Mouse (Mus musculus): ENCODE measurements around the gene Cbx2. TPM values are rescaled to one million over a fixed set of nuclear protein-coding genes. Genes with fewer than 3 reads are reported as not detected.

Gene Cbx2
- polyA plus RNA-seq, 1 experiment from 2014 or later, result 44.4 TPM

DNA sequence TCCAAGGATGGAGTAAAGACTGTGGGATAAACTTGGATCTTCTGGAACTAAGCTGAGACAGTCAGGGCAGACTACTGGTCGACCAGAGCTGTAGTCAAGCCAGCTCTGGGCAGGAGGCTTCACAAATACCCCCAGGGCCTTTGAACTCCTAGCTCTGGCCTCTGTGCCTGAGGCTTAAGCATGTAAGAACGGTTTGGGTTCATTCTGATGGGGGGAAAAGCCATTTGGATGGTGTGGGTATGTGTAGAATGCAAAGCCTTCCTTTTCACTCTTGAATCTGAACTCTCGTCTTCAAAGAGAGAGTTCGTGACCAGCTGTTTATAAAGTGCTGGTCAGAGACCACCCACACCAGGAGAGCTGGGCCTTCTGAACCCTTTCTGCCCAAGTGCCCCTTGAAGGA lies 55.0 kb downstream of the Cbx2 start:
- Histone ChIP-seq H3K27me3 (ENCODE audit: control insufficient read depth, insufficient read depth, low read length) (peaks cover 34% of the 10 kb centered on the region), H3K27ac (ENCODE audit: low read depth, low read length) (no peak overlapping the region), H3K4me3 (ENCODE audit: low read depth, low read length) (no peak overlapping the region), H3K4me1 (replicated peaks; ENCODE audit: control insufficient read depth, insufficient read depth, low read length) (peaks cover 26% of the 10 kb centered on the region), H3K36me3 (ENCODE audit: control insufficient read depth, insufficient read depth, low read length) (no peaks in the 10 kb centered on the region; the same call in 1 of the 2 replicates), H3K9ac (ENCODE audit: low read depth, low read length) (no peak overlapping the region), H3K9me3 (ENCODE audit: control insufficient read depth, low read length) (no peaks in the 10 kb centered on the region), H3K4me2 (replicated peaks; ENCODE audit: low read depth, low read length) (no peak overlapping the region)
- DNase-seq (ENCODE audit: low spot score), result no peak
- WGBS, result 80% methylated on average over 4 of the region's 4 CpGs
- no peak for ATAC-seq (ENCODE audit: low FRiP score)

GRCm38 (mm10) chr11:119078691-119079444 lies 56.1 kb downstream of the Cbx2 start:
- 2% methylated on average over 20 of the region's 27 CpGs for WGBS
- peaks cover 45% of the 10 kb centered on the region for H3K27me3 ChIP-seq (ENCODE audit: control insufficient read depth, insufficient read depth, low read length)
- no peaks in the 10 kb centered on the region; the same call in 1 of the 2 replicates for H3K36me3 ChIP-seq (ENCODE audit: control insufficient read depth, insufficient read depth, low read length)
- no peaks in the 10 kb centered on the region for H3K9me3 ChIP-seq (ENCODE audit: control insufficient read depth, low read length)
- peaks cover 37% of the 10 kb centered on the region for H3K4me1 ChIP-seq (replicated peaks; ENCODE audit: control insufficient read depth, insufficient read depth, low read length)
- no peak overlapping the region for H3K9ac ChIP-seq (ENCODE audit: low read depth, low read length)
- H3K4me2 ChIP-seq (replicated peaks; ENCODE audit: low read depth, low read length), result peak overlapping the region; percentile 17; the same call in 1 of the 2 replicates
- ATAC-seq (ENCODE audit: low FRiP score), result peak; percentile 76
- no peak overlapping the region for H3K27ac ChIP-seq (ENCODE audit: low read depth, low read length)
- H3K4me3 ChIP-seq (ENCODE audit: low read depth, low read length), result no peak overlapping the region
- DNase-seq (ENCODE audit: low spot score), result peak; percentile 68

GRCm38 (mm10) chr11:119079445-119079837 lies 56.7 kb downstream of the Cbx2 start:
- Histone ChIP-seq H3K27me3 (ENCODE audit: control insufficient read depth, insufficient read depth, low read length) (peaks cover 51% of the 10 kb centered on the region), H3K9me3 (ENCODE audit: control insufficient read depth, low read length) (no peaks in the 10 kb centered on the region), H3K4me1 (replicated peaks; ENCODE audit: control insufficient read depth, insufficient read depth, low read length) (peaks cover 43% of the 10 kb centered on the region), H3K27ac (ENCODE audit: low read depth, low read length) (no peak overlapping the region), H3K9ac (ENCODE audit: low read depth, low read length) (no peak overlapping the region), H3K4me2 (replicated peaks; ENCODE audit: low read depth, low read length) (0 out of 2 replicates have a peak overlapping the region, but pooled peaks have one; percentile 17), H3K36me3 (ENCODE audit: control insufficient read depth, insufficient read depth, low read length) (no peaks in the 10 kb centered on the region; the same call in 1 of the 2 replicates), H3K4me3 (ENCODE audit: low read depth, low read length) (no peak overlapping the region)
- ATAC-seq (ENCODE audit: low FRiP score), result no peak
- peak; percentile 35 for DNase-seq (ENCODE audit: low spot score)
- WGBS, result 19% methylated on average over 7 of the region's 7 CpGs

DNA sequence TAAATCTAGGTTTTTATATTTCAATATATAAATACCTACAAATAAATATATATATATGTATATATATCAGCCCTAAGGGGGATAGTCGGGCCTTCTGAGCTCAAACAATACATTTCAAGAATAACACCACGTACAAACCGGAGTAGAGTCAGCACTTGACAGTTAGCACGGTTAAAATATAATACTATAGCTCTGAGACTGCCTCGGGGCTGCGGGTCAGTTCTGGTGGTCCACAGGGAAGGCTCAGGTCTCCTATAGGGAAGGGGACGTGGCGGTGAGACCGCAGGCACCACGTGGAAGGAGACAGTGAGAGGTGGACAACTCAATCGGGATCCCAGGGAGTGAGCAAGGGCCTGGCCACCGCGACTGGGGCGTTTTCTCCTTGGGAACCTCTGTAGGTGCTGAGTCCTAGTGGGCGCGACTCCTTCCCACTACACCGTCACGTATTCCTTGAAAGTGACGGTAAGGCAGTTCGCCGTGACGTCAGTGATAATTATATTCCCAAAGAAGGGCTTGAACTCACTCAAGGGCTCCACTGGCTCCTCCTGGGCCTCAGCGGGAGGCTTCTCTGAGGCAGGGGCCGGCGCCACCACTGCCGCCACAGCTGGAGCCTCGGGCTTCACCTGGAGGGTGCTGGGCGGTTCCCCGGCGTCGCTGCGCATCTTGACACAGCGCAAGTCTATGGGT lies 57.8 kb downstream of the Cbx2 start:
- WGBS, result 9% methylated on average over 33 of the region's 33 CpGs
- no peak overlapping the region for H3K27ac ChIP-seq (ENCODE audit: low read depth, low read length)
- no peak overlapping the region for H3K4me2 ChIP-seq (replicated peaks; ENCODE audit: low read depth, low read length)
- H3K4me3 ChIP-seq (ENCODE audit: low read depth, low read length), result peak overlapping the region; percentile 14; the same call in 1 of the 2 replicates
- no peaks in the 10 kb centered on the region for H3K9me3 ChIP-seq (ENCODE audit: control insufficient read depth, low read length)
- DNase-seq (ENCODE audit: low spot score) (peak; percentile 39), ATAC-seq (ENCODE audit: low FRiP score) (no peak)
- H3K4me1 ChIP-seq (replicated peaks; ENCODE audit: control insufficient read depth, insufficient read depth, low read length), result peaks cover 44% of the 10 kb centered on the region
- no peak overlapping the region for H3K9ac ChIP-seq (ENCODE audit: low read depth, low read length)
- H3K36me3 ChIP-seq (ENCODE audit: control insufficient read depth, insufficient read depth, low read length), result no peaks in the 10 kb centered on the region; the same call in 1 of the 2 replicates
- H3K27me3 ChIP-seq (ENCODE audit: control insufficient read depth, insufficient read depth, low read length), result peaks cover 51% of the 10 kb centered on the region

Other genes with a start within 250 kb of the Cbx2 start
- gene Rbfox3, start 111.4 kb upstream of the Cbx2 start, polyA plus RNA-seq (2014; fragmentation: Nextera tagmentation; extraction: Ambion mirVana), result 11.7 and 12.6 TPM in 2 replicates
- gene Enpp7, start 34.8 kb upstream of the Cbx2 start, polyA plus RNA-seq (2014; fragmentation: Nextera tagmentation; extraction: Ambion mirVana), result not detected in 2 replicates
- gene Cbx8, start 18.0 kb downstream of the Cbx2 start, polyA plus RNA-seq (2014; fragmentation: Nextera tagmentation; extraction: Ambion mirVana), result 9.1 and 9.3 TPM in 2 replicates
- gene Cbx4, start 63.3 kb downstream of the Cbx2 start, polyA plus RNA-seq (2014; fragmentation: Nextera tagmentation; extraction: Ambion mirVana), result 5.4 and 7.1 TPM in 2 replicates
- gene Tbc1d16, start 205.5 kb downstream of the Cbx2 start, polyA plus RNA-seq (2014; fragmentation: Nextera tagmentation; extraction: Ambion mirVana), result 16.9 and 20.7 TPM in 2 replicates
- 16.5 and 19.3 TPM in 2 replicates for gene Ccdc40, start 205.6 kb downstream of the Cbx2 start, polyA plus RNA-seq (2014; fragmentation: Nextera tagmentation; extraction: Ambion mirVana)
- 12.6 and 15.3 TPM in 2 replicates for gene Gaa, start 244.9 kb downstream of the Cbx2 start, polyA plus RNA-seq (2014; fragmentation: Nextera tagmentation; extraction: Ambion mirVana)